ENCODE assay signal across 8 mouse cellular contexts in the genomic region with DNA sequence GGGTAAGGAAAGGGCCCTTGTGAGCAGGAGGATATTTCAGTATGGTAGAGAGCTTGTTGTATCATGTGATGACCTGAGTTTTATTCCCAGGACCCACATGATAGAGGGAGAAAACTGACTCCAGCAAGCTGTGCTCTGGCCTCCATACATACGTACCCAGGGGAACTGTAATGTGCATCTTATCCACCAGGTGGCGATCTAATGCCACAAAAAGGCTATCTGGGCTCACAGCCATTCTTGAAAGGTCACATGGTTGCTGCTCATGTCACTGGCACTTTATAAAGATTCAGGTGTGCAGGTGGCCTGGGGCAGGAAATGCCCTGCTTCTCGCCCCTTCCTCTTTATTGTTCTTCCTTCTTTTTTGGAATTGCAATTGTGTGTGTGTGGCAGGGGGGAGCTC. TPM values are rescaled to one million over a fixed set of nuclear protein-coding genes. Genes with fewer than 3 reads are reported as not detected.
DNase-seq lines count a peak whose midpoint lies in the region; ATAC-seq lines count a peak whose summit lies in the region.

No protein-coding gene starts in this region.

- H3K27me3 ChIP-seq in liver, embryonic 12.5 days (replicated peaks): no peaks in the 10 kb centered on the region; the same call in 1 of the 2 replicates
- no peaks in the 10 kb centered on the region; the same call in 1 of the 2 replicates for H3K27me3 ChIP-seq in midbrain, embryonic 13.5 days

- intact Hi-C loops in left cerebral cortex, postnatal 14 days (cut with DNase I): loop anchor here (2.0 to 10.0 kb wide), 3 partner anchors 337 to 847 kb away; partner anchors contain the start of gene Tmem185b

- 17% methylated on average over 3 of the region's 3 CpGs for WGBS in liver, embryonic 12.5 days (ENCODE audit: insufficient replicate concordance)
- WGBS in midbrain, embryonic 13.5 days: 8% methylated on average over 3 of the region's 3 CpGs

- H3K9me3 ChIP-seq in liver, embryonic 12.5 days (replicated peaks): no peaks in the 10 kb centered on the region
- H3K9me3 ChIP-seq in midbrain, embryonic 13.5 days: no peaks in the 10 kb centered on the region

- peak; percentile 60 for DNase-seq in liver
- peak; percentile 72 for DNase-seq in cerebellum, adult 9-11 months
- DNase-seq in frontal cortex, postnatal 36 days (ENCODE audit: low spot score in 2 of 2): peak; percentile 78 to 89
- DNase-seq in induced T-regulatory cell, adult 2 months (ENCODE audit: low read depth): peak; percentile 69
- peak; percentile 86 to 90 for DNase-seq in left cerebral cortex, postnatal 14 days (ENCODE audit: low spot score in 2 of 2)
- DNase-seq in spleen, postnatal 36 days (ENCODE audit: low spot score in 2 of 2): peak; percentile 10 to 23

- H3K4me1 ChIP-seq in liver, embryonic 12.5 days: peaks cover 8% of the 10 kb centered on the region
- no peaks in the 10 kb centered on the region for H3K4me1 ChIP-seq in midbrain, embryonic 13.5 days (replicated peaks)

- no peak overlapping the region for H3K27ac ChIP-seq in liver, embryonic 12.5 days
- H3K27ac ChIP-seq in midbrain, embryonic 13.5 days: no peak overlapping the region

- no peak overlapping the region for H3K9ac ChIP-seq in liver, embryonic 12.5 days
- no peak overlapping the region for H3K9ac ChIP-seq in midbrain, embryonic 13.5 days (replicated peaks)

- no peak overlapping the region for H3K4me2 ChIP-seq in liver, embryonic 12.5 days
- no peak overlapping the region for H3K4me2 ChIP-seq in midbrain, embryonic 13.5 days (replicated peaks)

- H3K36me3 ChIP-seq in liver, embryonic 12.5 days: no peaks in the 10 kb centered on the region
- H3K36me3 ChIP-seq in midbrain, embryonic 13.5 days: no peaks in the 10 kb centered on the region

- no peak for ATAC-seq in liver, embryonic 12.5 days
- ATAC-seq in midbrain, embryonic 13.5 days: peak; percentile 21

- H3K4me3 ChIP-seq in liver, embryonic 12.5 days: no peak overlapping the region
- H3K4me3 ChIP-seq in midbrain, embryonic 13.5 days (replicated peaks): no peak overlapping the region

RNA-seq across cellular contexts. Expression of gene Gli2, which starts 34.1 kb away (rescaled TPM):
- polyA plus RNA-seq in liver, embryonic 12.5 days (2016; fragmentation: Nextera tagmentation; extraction: Ambion mirVana): 0.87 and 1.1 TPM in 2 replicates
- total RNA-seq in left cerebral cortex, postnatal 14 days (2021): 1 to 10 TPM; 3.3 to 3.8 TPM
- 2.9 and 3.9 TPM in 2 replicates for polyA plus RNA-seq in midbrain, embryonic 13.5 days (2015; fragmentation: Nextera tagmentation; extraction: Ambion mirVana)

Comparison
In these comparisons a context has a peak if more than half of its experiments do, and no peak if none do; other contexts are left out.
1. DNase-seq: peak in every context shown above with its lines; median percentile 88 in left cerebral cortex, postnatal 14 days; 84 in frontal cortex, postnatal 36 days; 72 in cerebellum, adult 9-11 months; 69 in induced T-regulatory cell, adult 2 months; 60 in liver; 16 in spleen, postnatal 36 days.